Mouse (Mus musculus) forelimb bud, embryonic 11.5 days (tissue): Measurements from ENCODE around the gene Gnaq.
"Not testable (repeated sequence)": the region's sequence is repeated elsewhere in the genome, so short reads cannot be mapped to it uniquely, and the experiment has no call there.

Source experiments
- DNase-seq: peaks from one replicate; pipeline ENCODE4 v3.0.0-alpha.2; 2012; ENCODE audit warnings: low read depth, low spot score

The Gnaq gene

GRCm38 (mm10) chr19:16132791-16132864 is at the start of gene Gnaq:
Gene Gnaq, plus strand, starts transcription at chr19:16132831.
- no peak for DNase-seq

- DNase-seq, result not testable (repeated sequence)
Observed at GRCm38 (mm10) chr19:16083981-16084630, 48.5 kb upstream of the Gnaq start.

- no peak for DNase-seq
Observed at GRCm38 (mm10) chr19:16085248-16085647, 47.4 kb upstream of the Gnaq start.

- DNase-seq, result no peak
Observed at GRCm38 (mm10) chr19:16086154-16086553, 46.5 kb upstream of the Gnaq start.

- no peak for DNase-seq
Observed at GRCm38 (mm10) chr19:16086581-16086980, 46.0 kb upstream of the Gnaq start.

GRCm38 (mm10) chr19:16087391-16087790 is 45.2 kb upstream of the Gnaq start:
- no peak for DNase-seq

GRCm38 (mm10) chr19:16093616-16094015 is 39.0 kb upstream of the Gnaq start:
- DNase-seq, result no peak

GRCm38 (mm10) chr19:16109901-16110300 is 22.7 kb upstream of the Gnaq start:
- DNase-seq, result no peak

GRCm38 (mm10) chr19:16110670-16111069 is 22.0 kb upstream of the Gnaq start:
- no peak for DNase-seq

GRCm38 (mm10) chr19:16113295-16113694 is 19.3 kb upstream of the Gnaq start:
- DNase-seq, result no peak

GRCm38 (mm10) chr19:16118421-16118820 is 14.2 kb upstream of the Gnaq start:
- no peak for DNase-seq

- no peak for DNase-seq
Observed at GRCm38 (mm10) chr19:16121301-16121700, 11.3 kb upstream of the Gnaq start.

- no peak for DNase-seq
Observed at GRCm38 (mm10) chr19:16128715-16129114, 3.9 kb upstream of the Gnaq start.

- no peak for DNase-seq
Observed at GRCm38 (mm10) chr19:16129171-16129570, 3.5 kb upstream of the Gnaq start.

GRCm38 (mm10) chr19:16130476-16130875 is 2.2 kb upstream of the Gnaq start:
- DNase-seq, result no peak

- DNase-seq, result no peak
Observed at GRCm38 (mm10) chr19:16131831-16132230, 800 bp upstream of the Gnaq start.

- peak; percentile 75 for DNase-seq
Observed at GRCm38 (mm10) chr19:16132340-16132790, 266 bp upstream of the Gnaq start.

GRCm38 (mm10) chr19:16132865-16133720 is 462 bp downstream of the Gnaq start:
- DNase-seq, result peak; percentile 46

GRCm38 (mm10) chr19:16133721-16134570 is 1.3 kb downstream of the Gnaq start:
- DNase-seq, result peak; percentile 40

GRCm38 (mm10) chr19:16138064-16138580 is 5.5 kb downstream of the Gnaq start:
- DNase-seq, result no peak

GRCm38 (mm10) chr19:16140710-16141109 is 8.1 kb downstream of the Gnaq start:
- DNase-seq, result no peak

- DNase-seq, result no peak
Observed at GRCm38 (mm10) chr19:16141857-16142256, 9.2 kb downstream of the Gnaq start.
